Mouse (Mus musculus): ENCODE results near the gene Adarb1.

Adarb1 gene

DNA sequence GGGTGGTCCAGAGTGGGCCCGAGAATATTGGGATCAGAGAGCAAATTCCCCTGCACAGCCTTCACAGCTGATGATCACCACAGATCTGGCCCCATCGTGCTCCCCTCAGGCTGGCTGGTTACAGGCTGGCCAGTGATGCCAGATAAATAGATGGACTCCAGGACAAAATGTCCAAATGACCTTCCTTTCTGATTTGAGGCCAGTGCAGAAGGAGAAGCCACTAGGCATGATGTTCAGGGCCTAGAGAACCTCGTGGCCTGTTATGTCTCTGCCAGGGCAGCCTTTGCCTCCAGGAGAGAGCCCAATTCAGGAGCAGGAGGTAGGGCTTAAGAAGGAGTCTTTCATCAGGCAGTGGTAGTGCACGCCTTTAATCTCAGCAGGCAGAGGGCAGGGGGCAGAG is 17.3 kb upstream of the Adarb1 start:
- no peak for DNase-seq (ENCODE audit: low spot score)

DNA sequence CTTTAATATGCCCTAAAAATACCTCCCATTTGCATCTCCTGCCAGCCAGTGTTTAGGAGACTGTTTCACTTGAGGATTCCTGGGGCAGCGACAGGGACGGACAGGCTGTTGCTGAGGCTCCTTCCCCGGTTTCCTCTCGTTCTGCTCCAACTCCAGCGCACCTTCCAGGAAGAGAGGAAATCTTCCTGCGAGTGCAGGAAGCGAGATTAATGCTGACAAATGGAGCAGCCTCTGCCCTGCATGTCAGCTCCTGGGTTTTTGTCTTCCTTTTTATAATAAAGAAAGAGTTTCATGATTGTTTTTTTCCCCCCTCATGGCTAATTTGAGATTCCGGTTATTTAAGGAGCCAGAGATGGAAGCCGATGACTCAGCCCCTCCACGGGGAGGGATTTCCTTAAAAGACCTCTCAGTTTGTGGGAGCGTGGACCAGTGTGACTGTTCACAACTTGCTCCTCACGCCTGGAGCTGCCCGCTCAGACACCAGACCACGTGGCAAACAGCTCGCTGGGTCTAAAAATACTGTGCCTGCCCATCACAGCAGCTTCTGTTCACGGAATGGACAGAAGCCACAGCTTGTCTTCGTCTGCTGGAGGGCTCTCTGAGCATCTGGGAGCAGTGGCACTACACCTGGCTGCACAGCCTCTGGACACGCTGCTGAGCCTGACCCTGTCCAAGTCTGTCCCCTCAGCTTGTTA is 16.5 kb upstream of the Adarb1 start:
- no peak for DNase-seq (ENCODE audit: low spot score)

DNA sequence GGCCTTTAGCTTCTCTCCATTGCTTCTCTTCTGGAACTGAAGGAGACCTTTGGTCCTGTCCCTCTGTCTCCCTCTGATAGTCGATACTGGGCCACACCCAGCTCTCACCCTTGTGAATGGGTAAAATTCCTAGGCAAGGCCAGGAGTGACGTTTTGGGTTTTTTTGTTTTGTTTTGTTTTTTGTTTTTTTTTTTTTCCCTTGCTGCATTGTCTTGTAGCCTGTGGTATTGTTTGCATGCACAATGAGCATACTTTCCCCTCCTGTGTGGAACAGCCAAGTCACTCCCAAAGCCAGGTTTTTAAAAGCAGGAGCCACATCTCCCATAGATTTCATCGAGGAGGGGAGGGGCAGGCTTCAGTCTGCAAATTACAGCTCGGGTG is 16.0 kb upstream of the Adarb1 start:
- DNase-seq (ENCODE audit: low spot score): no peak

GRCm38 (mm10) chr10:77430771-77431170 is 12.7 kb upstream of the Adarb1 start:
- no peak for DNase-seq (ENCODE audit: low spot score)

GRCm38 (mm10) chr10:77429921-77430320 is 11.9 kb upstream of the Adarb1 start:
- no peak for DNase-seq (ENCODE audit: low spot score)

GRCm38 (mm10) chr10:77427610-77428009 is 9.5 kb upstream of the Adarb1 start:
- DNase-seq (ENCODE audit: low spot score): no peak

GRCm38 (mm10) chr10:77420190-77420589 is 2.1 kb upstream of the Adarb1 start:
- DNase-seq (ENCODE audit: low spot score): no peak

GRCm38 (mm10) chr10:77417240-77418102 is 599 bp downstream of the Adarb1 start:
- DNase-seq (ENCODE audit: low spot score): no peak

DNA sequence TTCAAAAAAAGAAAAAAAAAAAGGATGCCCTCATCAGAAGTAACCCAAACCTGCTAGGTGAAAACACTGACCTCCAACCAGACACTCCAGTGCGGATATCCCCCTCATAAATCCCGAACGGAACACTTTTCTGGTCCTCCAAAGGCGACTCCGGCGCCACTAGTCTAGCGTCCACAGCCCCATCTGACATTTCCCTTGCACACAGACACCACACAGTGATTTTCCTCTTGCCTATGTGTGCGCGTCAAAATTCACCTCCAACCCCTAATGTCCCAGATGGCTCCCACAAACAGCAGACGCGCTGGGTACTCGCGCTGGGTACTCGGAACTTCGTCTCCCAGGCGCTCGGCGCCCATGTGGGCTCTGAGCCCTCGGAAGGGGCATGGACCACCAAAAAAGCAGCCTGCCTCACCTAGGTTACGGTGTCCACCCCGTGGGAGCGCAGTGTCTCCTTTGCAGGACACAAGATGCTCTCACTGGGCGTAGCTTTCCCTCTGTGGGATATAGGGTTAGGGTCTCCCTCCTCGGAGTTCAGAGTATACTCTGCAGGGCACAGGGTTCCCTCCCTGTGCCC is 1.3 kb downstream of the Adarb1 start:
- no peak for DNase-seq (ENCODE audit: low spot score)

GRCm38 (mm10) chr10:77415867-77416266 is 2.2 kb downstream of the Adarb1 start:
- no peak for DNase-seq (ENCODE audit: low spot score)

DNA sequence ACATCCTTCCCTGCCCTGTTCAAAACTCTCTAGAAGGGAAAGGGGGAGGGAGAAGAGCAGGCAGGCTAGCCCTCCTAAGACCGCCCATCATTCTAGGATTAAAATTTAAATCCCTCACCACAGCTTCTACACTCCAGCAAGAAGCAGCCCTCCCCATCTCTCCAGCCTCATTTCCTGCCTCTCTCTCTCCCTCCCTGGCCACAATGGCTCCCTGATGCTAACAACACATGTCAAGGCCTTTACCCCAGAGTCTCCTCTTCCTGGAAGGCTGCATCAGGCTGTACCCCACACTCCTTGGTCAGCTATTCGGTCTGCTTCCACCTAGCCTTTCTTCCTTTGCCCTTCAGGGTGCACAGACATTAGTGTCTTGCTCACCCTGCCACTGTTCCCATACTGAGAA is 4.3 kb downstream of the Adarb1 start:
- DNase-seq (ENCODE audit: low spot score): no peak

DNA sequence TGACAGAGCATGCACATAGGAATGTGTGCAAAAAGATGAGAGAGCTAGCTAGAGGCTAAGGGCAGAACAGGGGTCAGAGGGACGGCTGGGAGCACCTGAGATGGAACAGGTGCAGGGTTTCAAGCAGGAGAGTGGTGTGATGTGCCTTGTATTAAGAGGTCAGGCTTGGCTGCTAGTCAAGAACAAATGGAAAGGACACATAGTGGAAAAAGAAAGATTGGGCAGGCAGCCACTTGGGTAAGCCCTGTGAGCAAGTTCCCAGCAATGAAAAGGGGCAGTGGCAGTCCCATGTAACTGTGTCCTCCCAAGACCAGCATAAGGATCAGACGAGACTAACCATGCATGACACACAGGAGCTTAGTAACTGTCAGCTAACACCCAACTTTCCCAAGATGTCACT is 8.9 kb downstream of the Adarb1 start:
- DNase-seq (ENCODE audit: low spot score): no peak

GRCm38 (mm10) chr10:77408241-77408640 is 9.8 kb downstream of the Adarb1 start:
- no peak for DNase-seq (ENCODE audit: low spot score)

DNA sequence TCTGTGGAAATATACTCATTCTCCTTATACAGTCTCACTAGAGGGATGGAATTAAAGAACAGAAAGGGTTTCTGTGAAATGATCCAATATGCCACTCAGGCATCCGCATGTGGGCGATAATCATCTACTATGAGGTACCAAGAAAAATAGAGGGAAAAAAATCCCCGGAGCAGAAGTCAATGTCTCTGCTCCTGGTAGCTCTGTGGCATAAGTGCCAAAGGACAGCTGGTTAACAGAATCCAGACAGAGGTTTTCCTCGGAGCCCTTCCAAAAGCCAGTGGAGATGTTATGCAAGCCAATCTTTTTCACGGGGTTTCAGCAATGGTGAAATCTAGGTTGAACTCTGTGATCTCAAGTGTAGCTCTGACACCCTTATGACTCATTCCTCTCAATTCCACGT is 11.6 kb downstream of the Adarb1 start:
- DNase-seq (ENCODE audit: low spot score): no peak

- no peak for DNase-seq (ENCODE audit: low spot score)
Observed at GRCm38 (mm10) chr10:77402463-77402862, 15.6 kb downstream of the Adarb1 start.

DNA sequence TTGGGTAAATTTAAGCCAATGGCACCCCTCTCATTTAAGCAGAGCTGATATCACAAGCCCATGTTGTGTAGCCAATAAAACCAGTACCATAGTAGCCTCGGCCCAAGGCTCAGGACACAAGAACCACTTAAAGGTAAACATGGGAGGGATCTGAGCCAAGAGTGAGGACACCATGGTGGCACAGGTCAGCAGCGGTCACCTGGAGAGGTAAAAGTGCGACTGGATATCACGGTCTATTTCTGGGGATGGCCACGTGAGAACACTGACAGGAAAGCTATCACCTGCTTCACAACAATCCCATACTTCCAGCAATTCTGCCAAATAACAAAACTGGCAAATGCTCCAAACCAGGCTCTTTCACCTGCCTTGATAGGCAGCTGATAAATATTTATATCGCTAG is 17.0 kb downstream of the Adarb1 start:
- DNase-seq (ENCODE audit: low spot score): no peak

DNA sequence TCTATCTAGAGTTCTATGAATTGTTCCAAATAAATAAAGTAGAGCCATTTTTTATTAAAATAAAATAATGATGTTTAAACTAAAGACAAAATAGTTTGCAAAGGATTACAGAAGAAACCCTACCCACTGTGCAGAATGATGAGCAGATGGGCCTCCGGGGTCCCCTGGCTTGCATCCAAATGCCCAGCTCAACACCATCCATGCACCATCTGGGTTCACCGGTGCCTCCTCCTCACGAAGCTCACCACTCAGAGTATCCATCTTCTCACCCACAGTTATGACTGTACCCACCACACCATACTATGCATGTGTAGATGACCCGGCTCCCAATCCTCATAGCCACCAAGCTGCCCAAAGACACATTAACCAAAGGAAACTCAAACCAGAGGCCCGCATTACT is 18.1 kb downstream of the Adarb1 start:
- DNase-seq (ENCODE audit: low spot score): no peak

GRCm38 (mm10) chr10:77398082-77398481 is 20.0 kb downstream of the Adarb1 start:
- DNase-seq (ENCODE audit: low spot score): no peak

DNA sequence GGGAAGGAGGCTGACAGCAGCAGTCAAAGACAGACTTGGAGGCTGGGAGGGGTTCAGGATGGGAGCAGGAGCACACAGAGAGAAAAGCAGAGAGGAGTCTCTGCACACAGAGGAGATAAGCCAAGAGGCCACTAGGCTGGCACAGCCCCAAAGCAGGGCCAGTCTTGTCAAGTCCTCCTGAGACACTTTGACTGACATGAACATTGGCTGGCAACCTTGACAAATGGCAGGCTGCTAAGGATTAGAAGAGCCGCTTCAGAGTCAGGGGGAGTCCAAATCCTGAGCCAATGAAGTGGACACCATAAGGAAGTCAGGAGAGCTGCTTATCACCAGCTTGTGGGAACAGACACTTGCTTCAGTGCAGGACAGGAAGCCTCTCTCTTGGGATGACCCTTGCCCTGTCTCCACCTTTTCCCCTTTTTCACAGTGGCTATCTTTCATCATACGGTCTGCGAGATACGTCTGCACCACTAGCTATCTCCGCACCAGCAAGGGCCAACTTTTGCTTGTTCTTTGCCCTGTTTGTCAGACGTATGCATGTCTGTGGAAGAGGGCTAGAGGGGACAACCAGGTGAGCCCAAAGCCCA is 20.9 kb downstream of the Adarb1 start:
- no peak for DNase-seq (ENCODE audit: low spot score)

DNA sequence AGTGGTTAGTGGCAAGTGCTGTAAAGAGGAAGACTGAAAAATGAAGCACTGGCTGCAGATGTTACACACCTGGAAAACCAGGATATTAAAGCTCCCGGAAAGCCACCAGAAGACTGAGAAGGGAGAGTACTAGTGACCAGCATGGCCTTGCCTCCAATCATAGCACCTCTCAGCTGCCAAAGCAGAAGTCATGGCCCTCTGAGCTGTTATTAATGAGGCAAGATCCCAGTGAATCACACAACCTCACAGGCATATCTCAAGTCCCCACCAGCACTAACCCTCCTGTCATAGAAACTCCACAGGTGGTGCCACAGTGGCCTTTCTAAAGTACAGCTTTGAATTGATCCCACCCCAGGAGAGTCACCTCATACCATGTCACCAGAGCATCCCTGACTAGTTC is 22.1 kb downstream of the Adarb1 start:
- no peak for DNase-seq (ENCODE audit: low spot score)

- no peak for DNase-seq (ENCODE audit: low spot score)
Observed at GRCm38 (mm10) chr10:77391072-77391471, 27.0 kb downstream of the Adarb1 start.

- DNase-seq (ENCODE audit: low spot score): no peak
Observed at GRCm38 (mm10) chr10:77387558-77387957, 30.5 kb downstream of the Adarb1 start.

GRCm38 (mm10) chr10:77385731-77386130 is 32.3 kb downstream of the Adarb1 start:
- no peak for DNase-seq (ENCODE audit: low spot score)
